8 mouse cellular contexts compared by ENCODE assay signal in genomic region chr6:4600658-4601296, GRCm38 (mm10). TPM values are rescaled to one million over a fixed set of nuclear protein-coding genes. Genes with fewer than 3 reads are reported as not detected.
A peak's percentile ranks its signal among the peaks of the same experiment; 100 is the strongest.
DNase-seq lines count a peak whose midpoint lies in the region; ATAC-seq and TF ChIP-seq lines count a peak whose summit lies in the region.

TSS of gene Casd1 (plus strand) at chr6:4600839.

- ATAC-seq in embryonic facial prominence, embryonic 13.5 days (ENCODE audit: insufficient number of reproducible peaks, insufficient read depth, low FRiP score, low TSS enrichment, low read depth): peak; percentile 76
- ATAC-seq in liver, embryonic 11.5 days (replicated peaks; ENCODE audit: low FRiP score): peak; percentile 83
- peak; percentile 86 for ATAC-seq in stomach, embryonic 14.5 days (ENCODE audit: insufficient number of reproducible peaks, insufficient read depth, low FRiP score, low read depth)

- H3K4me2 ChIP-seq in embryonic facial prominence, embryonic 13.5 days: peak within 1 kb of the TSS; percentile 90
- H3K4me2 ChIP-seq in liver, embryonic 11.5 days: peak within 1 kb of the TSS; percentile 68
- H3K4me2 ChIP-seq in myocyte (ENCODE audit: low read depth): peak within 1 kb of the TSS; percentile 66
- peak within 1 kb of the TSS; percentile 91 for H3K4me2 ChIP-seq in stomach, embryonic 14.5 days (replicated peaks; ENCODE audit: low read depth, low read length)

- no peaks in the 10 kb centered on the region for H3K9me3 ChIP-seq in embryonic facial prominence, embryonic 13.5 days
- H3K9me3 ChIP-seq in liver, embryonic 11.5 days (ENCODE audit: control insufficient read depth, low read length): no peaks in the 10 kb centered on the region
- H3K9me3 ChIP-seq in stomach, embryonic 14.5 days (ENCODE audit: control insufficient read depth, low read depth, low read length): no peaks in the 10 kb centered on the region

- intact Hi-C loops in heart, adult 2 months (cut with DNase I): loop anchor here (5.0 to 10.0 kb wide), 3 partner anchors 147 to 894 kb away; partner anchors contain the start of genes Pdk4, Peg10, Pon2 and Sgce

- H3ac ChIP-seq in myocyte (ENCODE audit: control insufficient read depth, insufficient read length): peak within 1 kb of the TSS; percentile 93

- no peaks in the 10 kb centered on the region for H3K36me3 ChIP-seq in embryonic facial prominence, embryonic 13.5 days
- H3K36me3 ChIP-seq in heart, adult 2 months (ENCODE audit: control insufficient read depth, insufficient read depth, low read length): no peaks in the 10 kb centered on the region
- no peaks in the 10 kb centered on the region; the same call in 1 of the 2 replicates for H3K36me3 ChIP-seq in liver, embryonic 11.5 days (ENCODE audit: control insufficient read depth, insufficient read depth, low read length)
- no peaks in the 10 kb centered on the region for H3K36me3 ChIP-seq in myocyte (ENCODE audit: control insufficient read depth, insufficient read depth)
- no peaks in the 10 kb centered on the region for H3K36me3 ChIP-seq in stomach, embryonic 14.5 days (ENCODE audit: control insufficient read depth, insufficient read depth, low read length)

- peak within 1 kb of the TSS; percentile 98 for H3K9ac ChIP-seq in embryonic facial prominence, embryonic 13.5 days
- H3K9ac ChIP-seq in heart, adult 2 months (ENCODE audit: low read depth, low read length): peak within 1 kb of the TSS; percentile 88
- peak within 1 kb of the TSS; percentile 97 for H3K9ac ChIP-seq in liver, embryonic 11.5 days (ENCODE audit: low read depth, low read length)
- peak within 1 kb of the TSS; percentile 98 for H3K9ac ChIP-seq in stomach, embryonic 14.5 days (replicated peaks; ENCODE audit: low read depth, low read length)

- no peaks in the 10 kb centered on the region for H3K27me3 ChIP-seq in embryonic facial prominence, embryonic 13.5 days
- H3K27me3 ChIP-seq in heart, adult 2 months (ENCODE audit: control insufficient read depth, insufficient read depth, low read length): no peaks in the 10 kb centered on the region
- no peaks in the 10 kb centered on the region for H3K27me3 ChIP-seq in liver, embryonic 11.5 days (replicated peaks; ENCODE audit: control insufficient read depth, insufficient read depth, low read length)
- H3K27me3 ChIP-seq in myocyte (ENCODE audit: control insufficient read depth, insufficient read depth, insufficient read length): no peaks in the 10 kb centered on the region
- H3K27me3 ChIP-seq in stomach, embryonic 14.5 days (ENCODE audit: control insufficient read depth, insufficient read depth, low read length): no peaks in the 10 kb centered on the region

- under 1% methylated on average over 64 of the region's 64 CpGs for WGBS in embryonic facial prominence, embryonic 13.5 days
- 1% methylated on average over 64 of the region's 64 CpGs for WGBS in heart, adult 2 months
- under 1% methylated on average over 56 of the region's 64 CpGs for WGBS in liver, embryonic 11.5 days
- WGBS in stomach, embryonic 14.5 days: under 1% methylated on average over 43 of the region's 64 CpGs

- no peak for TF ChIP-seq CTCF in heart, adult 2 months (IDR thresholded peaks at IDR 0.05)

- no peak for TF ChIP-seq EP300 in heart, adult 2 months (IDR thresholded peaks at IDR 0.05; ENCODE audit: insufficient read depth, low read depth, low read length)

- peak within 1 kb of the TSS; percentile 97 for H3K27ac ChIP-seq in embryonic facial prominence, embryonic 13.5 days
- peak within 1 kb of the TSS; percentile 94 for H3K27ac ChIP-seq in heart, adult 2 months
- peak within 1 kb of the TSS; percentile 96 for H3K27ac ChIP-seq in liver, embryonic 11.5 days (ENCODE audit: low read depth, low read length)
- peak within 1 kb of the TSS; percentile 94 for H3K27ac ChIP-seq in stomach, embryonic 14.5 days (ENCODE audit: low read length)

- no peak for TF ChIP-seq POLR2A in heart, adult 2 months (IDR thresholded peaks at IDR 0.05; ENCODE audit: insufficient read depth, low read depth, low read length)
- peak; percentile 24 for TF ChIP-seq POLR2A in myocyte (IDR thresholded peaks at IDR 0.05; ENCODE audit: insufficient read length, low read depth)

- peak within 1 kb of the TSS; percentile 75 for H3K4me3 ChIP-seq in embryonic facial prominence, embryonic 13.5 days
- peak within 1 kb of the TSS; percentile 57 for H3K4me3 ChIP-seq in heart, adult 2 months
- H3K4me3 ChIP-seq in liver, embryonic 11.5 days (ENCODE audit: low read depth, low read length): peak within 1 kb of the TSS; percentile 84
- peak within 1 kb of the TSS; percentile 29 for H3K4me3 ChIP-seq in myocyte
- H3K4me3 ChIP-seq in stomach, embryonic 14.5 days (ENCODE audit: low read depth, low read length): peak within 1 kb of the TSS; percentile 79

- DNase-seq in 3T3-L1 (ENCODE audit: low read depth, low spot score): peak; percentile 62
- DNase-seq in adrenal gland, postnatal 14 days: peak; percentile 78
- peak; percentile 82 for DNase-seq in heart, adult 2 months
- peak; percentile 33 to 55 for DNase-seq in kidney, adult 8-10 months
- DNase-seq in liver, embryonic 11.5 days (ENCODE audit: low spot score): peak; percentile 80

- no peaks in the 10 kb centered on the region for H3K79me2 ChIP-seq in heart, adult 2 months (replicated peaks; ENCODE audit: control insufficient read depth, insufficient read depth, low read length)
- peaks cover 17% of the 10 kb centered on the region for H3K79me2 ChIP-seq in myocyte (ENCODE audit: control insufficient read depth, insufficient read depth)

- H3K4me1 ChIP-seq in embryonic facial prominence, embryonic 13.5 days: peaks cover 19% of the 10 kb centered on the region
- H3K4me1 ChIP-seq in heart, adult 2 months (ENCODE audit: control insufficient read depth, insufficient read depth, low read length): peaks cover 6% of the 10 kb centered on the region
- peaks cover 11% of the 10 kb centered on the region for H3K4me1 ChIP-seq in liver, embryonic 11.5 days (replicated peaks; ENCODE audit: control insufficient read depth, insufficient read depth, low read length)
- peaks cover 14% of the 10 kb centered on the region; the same call in 1 of the 2 replicates for H3K4me1 ChIP-seq in stomach, embryonic 14.5 days (ENCODE audit: control insufficient read depth, insufficient read depth, low read length)

TF ChIP-seq in myocyte, 11 proteins besides CTCF, POLR2A, EP300 and RAD21:
- TF ChIP-seq REST (IDR thresholded peaks at IDR 0.05; ENCODE audit: insufficient read depth, insufficient read length) (no peak), MAX (IDR thresholded peaks at IDR 0.05; ENCODE audit: low read depth) (no peak), USF1 (IDR thresholded peaks at IDR 0.05; ENCODE audit: low read depth) (no peak), POLR2AphosphoS2 (IDR thresholded peaks at IDR 0.05; ENCODE audit: insufficient read length, low read depth) (no peak), CEBPB (IDR thresholded peaks at IDR 0.05; ENCODE audit: insufficient read depth, poor library complexity, severe bottlenecking) (no peak), TCF3 (IDR thresholded peaks at IDR 0.05; ENCODE audit: insufficient read length, low read depth) (no peak), MYOG (IDR thresholded peaks at IDR 0.05; ENCODE audit: control insufficient read depth in 1 of 3, insufficient read depth in 1 of 3, insufficient read length in 2 of 3, low read depth in 2 of 3) (no peak)

RNA-seq across cellular contexts. Expression of gene Casd1, which starts in this region (rescaled TPM):
- total RNA-seq in adrenal gland, postnatal 14 days (2021): 32.3 and 35.3 TPM in 2 replicates
- 36.4 and 37.4 TPM in 2 replicates for polyA plus RNA-seq in embryonic facial prominence, embryonic 13.5 days (2015; fragmentation: Nextera tagmentation; extraction: Ambion mirVana)
- total RNA-seq in heart, adult 2 months (2021): 10 to 100 TPM; 26.1 to 26.4 TPM
- 12.3 and 25.2 TPM in 2 replicates for polyA plus RNA-seq in heart, adult 2 months (2012; rRNA removed)
- 29.4 and 29.8 TPM in 2 replicates for polyA plus RNA-seq in liver, embryonic 11.5 days (2014; fragmentation: Nextera tagmentation; extraction: Ambion mirVana)
- 6.8 TPM for polyA plus RNA-seq in myocyte (2012; fragmentation: generic; extraction: Trizol)
- polyA plus RNA-seq in stomach, embryonic 14.5 days (2014; fragmentation: Nextera tagmentation; extraction: Ambion mirVana): 37.6 and 42.3 TPM in 2 replicates

Comparison
In these comparisons a context has a peak if more than half of its experiments do, and no peak if none do; other contexts are left out.
1. Peak in every context shown above with its lines: DNase-seq, ATAC-seq, H3K4me3 ChIP-seq and H3K27ac ChIP-seq.
2. H3K4me3 ChIP-seq: peak in every context shown above with its lines; median percentile 84 in liver, embryonic 11.5 days; 79 in stomach, embryonic 14.5 days; 75 in embryonic facial prominence, embryonic 13.5 days; 57 in heart, adult 2 months; 29 in myocyte.